Mouse (Mus musculus): ENCODE measurements at regions not wholly inside any gene's neighbourhood (a gene's known extent, or its start where the extent isn't known, plus 50 kb on each side); places are given as distances from the start of the nearest gene placed in this dataset.

DNA sequence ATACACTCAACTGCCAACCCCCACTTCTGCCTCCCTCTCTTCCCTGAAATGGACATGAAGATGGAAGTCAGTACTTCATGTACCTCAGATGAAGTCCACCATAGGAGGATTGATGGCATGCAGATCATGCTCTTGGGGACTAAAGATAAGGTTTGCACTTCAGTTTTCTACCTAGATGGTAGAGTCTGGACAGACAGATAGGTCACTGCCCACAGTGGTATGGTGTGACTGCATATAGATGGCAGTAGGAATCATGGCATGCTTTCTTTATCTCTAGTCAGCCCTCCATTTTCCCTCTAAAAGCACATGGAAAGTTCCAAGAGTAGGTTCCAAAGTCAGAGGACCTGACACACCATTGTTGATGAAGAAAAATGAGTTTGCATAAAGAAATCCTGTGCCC lies 145.6 kb upstream of the Mocs2 start:
- DNase-seq, result no peak
- ATAC-seq, result no peak
- Histone ChIP-seq H3K4me2 (ENCODE audit: low read depth) (no peak overlapping the region), H3K9me3 (ENCODE audit: low read length) (no peaks in the 10 kb centered on the region), H3K27me3 (ENCODE audit: insufficient read depth, low read length) (no peaks in the 10 kb centered on the region), H3K4me1 (ENCODE audit: insufficient read depth) (no peaks in the 10 kb centered on the region), H3K27ac (ENCODE audit: low read depth, low read length) (no peak overlapping the region), H3K9ac (no peak overlapping the region), H3K4me3 (ENCODE audit: low read depth, low read length) (no peak overlapping the region), H3K36me3 (ENCODE audit: insufficient read depth) (no peaks in the 10 kb centered on the region)
- no peak for TF ChIP-seq CTCF (IDR thresholded peaks at IDR 0.05; ENCODE audit: low read depth)

DNA sequence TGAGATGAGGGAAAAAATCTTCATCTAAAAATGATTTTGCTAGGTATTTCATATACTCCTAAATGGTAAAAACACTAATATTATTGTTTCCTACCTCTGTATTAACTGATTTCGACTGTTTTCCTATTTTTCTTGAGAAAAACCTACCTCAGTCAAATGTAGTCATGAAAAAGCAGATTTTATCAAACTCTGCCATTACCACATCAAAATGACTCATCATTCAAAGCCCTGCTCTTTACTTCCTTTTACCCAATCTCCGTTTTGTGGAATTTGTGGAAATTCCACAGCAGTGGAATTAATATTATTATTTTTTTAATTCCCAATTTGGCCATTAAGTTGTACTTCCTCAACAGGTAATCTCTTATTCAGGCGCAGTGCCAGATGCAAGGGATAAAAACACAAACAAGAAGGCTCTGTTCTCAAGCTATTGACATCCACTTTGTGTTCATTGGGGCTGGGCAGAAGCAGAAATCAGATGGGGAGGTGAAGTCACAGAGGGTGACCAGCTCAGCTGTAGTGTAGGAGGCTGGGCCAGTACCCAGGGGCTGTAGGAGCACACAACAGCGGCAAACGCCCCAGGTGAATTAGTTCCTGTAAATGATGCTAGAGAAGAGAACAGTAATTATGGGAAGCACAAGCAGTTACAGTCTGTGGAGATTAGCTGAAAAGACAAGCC lies 138.2 kb upstream of the Mocs2 start:
- no peak overlapping the region for H3K9ac ChIP-seq
- WGBS, result 74% methylated on average over 5 of the region's 5 CpGs
- no peak overlapping the region for H3K27ac ChIP-seq (ENCODE audit: low read depth, low read length)
- H3K4me3 ChIP-seq (ENCODE audit: low read depth, low read length), result no peak overlapping the region
- H3K27me3 ChIP-seq (ENCODE audit: insufficient read depth, low read length), result no peaks in the 10 kb centered on the region
- H3K9me3 ChIP-seq (ENCODE audit: low read length), result no peaks in the 10 kb centered on the region
- H3K4me1 ChIP-seq (ENCODE audit: insufficient read depth), result no peaks in the 10 kb centered on the region
- H3K4me2 ChIP-seq (ENCODE audit: low read depth), result no peak overlapping the region
- no peak for TF ChIP-seq CTCF (IDR thresholded peaks at IDR 0.05; ENCODE audit: low read depth)
- H3K36me3 ChIP-seq (ENCODE audit: insufficient read depth), result no peaks in the 10 kb centered on the region
- no peak for ATAC-seq
- DNase-seq, result no peak

DNA sequence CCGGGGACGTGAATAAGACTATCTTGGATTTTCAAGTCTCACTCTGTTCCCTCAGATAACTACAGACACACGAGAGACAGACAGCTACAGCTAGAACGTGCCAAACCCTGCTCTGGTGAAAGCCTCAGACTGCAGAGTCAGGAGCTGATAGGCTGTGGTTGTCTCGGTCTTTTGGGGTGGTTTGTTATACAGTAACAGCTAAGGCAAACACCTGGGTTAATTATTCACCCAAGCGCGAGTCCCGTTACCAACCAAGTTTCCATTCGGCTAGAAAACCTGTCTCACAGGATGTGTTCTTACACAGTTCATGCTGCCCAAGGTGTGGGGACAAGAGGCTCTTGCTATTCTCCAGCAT lies 137.7 kb upstream of the Mocs2 start:
- ATAC-seq (no peak), DNase-seq (no peak)
- H3K27ac ChIP-seq (ENCODE audit: low read depth, low read length), result no peak overlapping the region
- no peaks in the 10 kb centered on the region for H3K36me3 ChIP-seq (ENCODE audit: insufficient read depth)
- no peak overlapping the region for H3K4me3 ChIP-seq (ENCODE audit: low read depth, low read length)
- TF ChIP-seq CTCF (IDR thresholded peaks at IDR 0.05; ENCODE audit: low read depth), result no peak
- H3K9ac ChIP-seq, result no peak overlapping the region
- H3K9me3 ChIP-seq (ENCODE audit: low read length), result no peaks in the 10 kb centered on the region
- no peak overlapping the region for H3K4me2 ChIP-seq (ENCODE audit: low read depth)
- H3K4me1 ChIP-seq (ENCODE audit: insufficient read depth), result no peaks in the 10 kb centered on the region
- H3K27me3 ChIP-seq (ENCODE audit: insufficient read depth, low read length), result no peaks in the 10 kb centered on the region
- 81% methylated on average over 9 of the region's 9 CpGs for WGBS

DNA sequence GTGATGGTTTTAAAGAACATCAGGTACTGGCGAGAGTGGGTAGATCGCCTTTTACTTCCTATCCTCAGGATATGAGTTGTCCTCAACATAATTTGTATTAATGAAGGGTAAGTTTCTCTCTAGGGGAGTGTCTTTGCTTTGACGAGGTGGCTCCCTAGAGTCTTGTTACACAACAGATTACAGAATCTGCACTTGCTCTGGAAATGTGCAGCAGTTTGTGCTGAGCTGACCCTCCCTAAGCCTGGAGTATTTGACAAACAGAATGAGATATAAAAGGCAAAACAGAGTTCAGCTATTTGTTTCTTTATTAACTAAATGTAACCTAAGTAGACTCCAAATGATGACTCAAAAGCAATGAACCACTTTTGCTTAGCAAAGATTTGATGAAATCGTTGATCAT lies 136.8 kb upstream of the Mocs2 start:
- no peak for TF ChIP-seq CTCF (IDR thresholded peaks at IDR 0.05; ENCODE audit: low read depth)
- DNase-seq (no peak), ATAC-seq (no peak)
- H3K36me3 ChIP-seq (ENCODE audit: insufficient read depth), result no peaks in the 10 kb centered on the region
- no peaks in the 10 kb centered on the region for H3K4me1 ChIP-seq (ENCODE audit: insufficient read depth)
- no peak overlapping the region for H3K9ac ChIP-seq
- no peak overlapping the region for H3K27ac ChIP-seq (ENCODE audit: low read depth, low read length)
- H3K27me3 ChIP-seq (ENCODE audit: insufficient read depth, low read length), result no peaks in the 10 kb centered on the region
- H3K4me2 ChIP-seq (ENCODE audit: low read depth), result no peak overlapping the region
- H3K4me3 ChIP-seq (ENCODE audit: low read depth, low read length), result no peak overlapping the region
- H3K9me3 ChIP-seq (ENCODE audit: low read length), result no peaks in the 10 kb centered on the region
- 83% methylated on average over 4 of the region's 4 CpGs for WGBS

DNA sequence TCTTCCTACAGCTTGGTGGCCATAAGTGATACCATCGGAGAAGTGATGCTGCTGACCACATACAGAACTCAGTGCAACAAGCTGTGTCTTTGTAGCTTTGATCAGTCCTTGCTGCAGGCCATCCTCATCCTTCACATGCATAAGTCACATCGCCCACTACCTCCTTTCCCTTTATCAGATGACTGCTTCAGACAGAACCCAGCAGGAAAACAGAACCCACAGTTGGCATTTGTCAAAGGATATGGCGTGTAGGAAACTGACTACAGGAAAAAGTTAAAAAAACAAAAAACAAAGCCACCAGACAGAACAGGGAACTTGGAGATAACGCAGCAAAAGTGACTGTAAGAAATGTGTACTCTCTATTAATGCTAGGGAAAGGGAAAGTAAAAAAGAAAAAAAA lies 136.1 kb upstream of the Mocs2 start:
- Histone ChIP-seq H3K36me3 (ENCODE audit: insufficient read depth) (no peaks in the 10 kb centered on the region), H3K27ac (ENCODE audit: low read depth, low read length) (no peak overlapping the region), H3K9me3 (ENCODE audit: low read length) (no peaks in the 10 kb centered on the region), H3K27me3 (ENCODE audit: insufficient read depth, low read length) (no peaks in the 10 kb centered on the region), H3K4me1 (ENCODE audit: insufficient read depth) (no peaks in the 10 kb centered on the region), H3K4me2 (ENCODE audit: low read depth) (no peak overlapping the region), H3K9ac (no peak overlapping the region), H3K4me3 (ENCODE audit: low read depth, low read length) (no peak overlapping the region)
- DNase-seq (no peak), ATAC-seq (no peak)
- 85% methylated on average over 4 of the region's 4 CpGs for WGBS
- no peak for TF ChIP-seq CTCF (IDR thresholded peaks at IDR 0.05; ENCODE audit: low read depth)

DNA sequence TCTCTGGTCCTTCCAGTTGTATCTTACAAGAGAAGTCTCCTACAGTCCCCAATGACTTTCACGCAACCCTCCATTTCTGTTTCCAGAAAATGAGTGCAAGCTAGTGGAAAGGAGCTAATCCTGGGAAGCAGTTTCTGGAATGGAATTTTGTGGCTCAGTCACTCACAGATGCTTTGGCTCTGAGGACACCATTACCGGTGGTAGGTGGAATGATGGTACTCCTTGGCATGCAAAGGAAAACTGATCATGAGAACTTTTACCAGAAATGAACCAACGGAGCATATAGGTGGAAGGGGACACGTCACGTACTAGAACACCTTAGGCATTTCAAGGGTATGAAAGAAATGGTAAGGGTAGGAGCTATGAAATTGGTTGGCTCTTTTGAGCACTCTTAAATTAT lies 135.1 kb upstream of the Mocs2 start:
- H3K4me3 ChIP-seq (ENCODE audit: low read depth, low read length), result no peak overlapping the region
- TF ChIP-seq CTCF (IDR thresholded peaks at IDR 0.05; ENCODE audit: low read depth), result no peak
- H3K4me1 ChIP-seq (ENCODE audit: insufficient read depth), result no peaks in the 10 kb centered on the region
- H3K9ac ChIP-seq, result no peak overlapping the region
- WGBS, result 96% methylated on average over 5 of the region's 5 CpGs
- H3K36me3 ChIP-seq (ENCODE audit: insufficient read depth), result no peaks in the 10 kb centered on the region
- no peaks in the 10 kb centered on the region for H3K9me3 ChIP-seq (ENCODE audit: low read length)
- ATAC-seq (no peak), DNase-seq (no peak)
- H3K4me2 ChIP-seq (ENCODE audit: low read depth), result no peak overlapping the region
- no peaks in the 10 kb centered on the region for H3K27me3 ChIP-seq (ENCODE audit: insufficient read depth, low read length)
- no peak overlapping the region for H3K27ac ChIP-seq (ENCODE audit: low read depth, low read length)

DNA sequence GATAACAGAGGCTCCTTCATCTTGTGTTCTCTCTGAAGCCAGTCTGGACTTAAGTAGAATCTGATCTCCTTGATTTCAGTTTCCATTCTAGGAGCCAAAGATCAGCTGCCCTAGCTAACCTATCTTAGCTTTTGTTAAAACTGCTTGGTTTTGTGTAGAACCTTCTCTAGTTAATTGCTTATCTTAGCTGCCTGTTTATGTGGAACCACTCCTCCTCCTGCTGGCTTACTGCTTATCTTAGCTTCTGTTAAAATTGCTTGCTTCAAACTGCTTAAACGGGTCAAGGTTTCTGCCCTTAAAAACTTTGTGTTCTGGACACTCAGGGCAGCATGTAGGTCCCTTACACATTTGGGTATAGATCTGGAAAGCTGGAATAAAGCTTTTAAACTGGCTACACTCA lies 133.7 kb upstream of the Mocs2 start:
- Histone ChIP-seq H3K4me1 (ENCODE audit: insufficient read depth) (no peaks in the 10 kb centered on the region), H3K9ac (no peak overlapping the region), H3K27me3 (ENCODE audit: insufficient read depth, low read length) (no peaks in the 10 kb centered on the region), H3K4me3 (ENCODE audit: low read depth, low read length) (no peak overlapping the region), H3K36me3 (ENCODE audit: insufficient read depth) (no peaks in the 10 kb centered on the region), H3K9me3 (ENCODE audit: low read length) (no peaks in the 10 kb centered on the region), H3K27ac (ENCODE audit: low read depth, low read length) (no peak overlapping the region), H3K4me2 (ENCODE audit: low read depth) (no peak overlapping the region)
- TF ChIP-seq CTCF (IDR thresholded peaks at IDR 0.05; ENCODE audit: low read depth), result no peak
- no peak for DNase-seq
- ATAC-seq, result no peak
- 86% methylated on average over 1 of the region's 1 CpGs for WGBS

DNA sequence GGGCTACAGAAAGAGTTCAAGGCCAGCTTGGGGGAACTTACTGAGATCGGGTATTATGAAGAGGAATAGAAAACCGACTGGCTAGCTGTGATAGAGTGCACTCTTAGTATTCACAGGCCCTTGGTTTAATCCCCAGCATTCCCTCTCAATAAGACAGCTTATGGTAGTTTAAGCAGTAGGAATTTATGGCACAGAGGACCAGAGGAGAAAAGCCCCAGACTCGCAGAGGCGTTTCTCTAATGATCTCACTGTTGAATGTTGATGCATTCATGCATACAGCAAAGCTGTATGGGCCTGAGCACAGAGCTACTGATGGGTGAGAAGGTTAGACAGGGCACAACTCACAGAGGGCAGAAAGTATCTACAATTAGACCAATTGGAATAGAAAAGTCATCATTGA lies 132.7 kb upstream of the Mocs2 start:
- ATAC-seq (no peak), DNase-seq (no peak)
- H3K9ac ChIP-seq, result no peak overlapping the region
- no peak overlapping the region for H3K4me2 ChIP-seq (ENCODE audit: low read depth)
- H3K4me1 ChIP-seq (ENCODE audit: insufficient read depth), result no peaks in the 10 kb centered on the region
- no peaks in the 10 kb centered on the region for H3K36me3 ChIP-seq (ENCODE audit: insufficient read depth)
- H3K9me3 ChIP-seq (ENCODE audit: low read length), result no peaks in the 10 kb centered on the region
- H3K27me3 ChIP-seq (ENCODE audit: insufficient read depth, low read length), result no peaks in the 10 kb centered on the region
- H3K4me3 ChIP-seq (ENCODE audit: low read depth, low read length), result no peak overlapping the region
- WGBS, result 31% methylated on average over 4 of the region's 4 CpGs
- TF ChIP-seq CTCF (IDR thresholded peaks at IDR 0.05; ENCODE audit: low read depth), result no peak
- no peak overlapping the region for H3K27ac ChIP-seq (ENCODE audit: low read depth, low read length)

Measured in forebrain, postnatal 0 days (tissue).